Mouse (Mus musculus): ENCODE data around the gene Cyp2f2.

DNA sequence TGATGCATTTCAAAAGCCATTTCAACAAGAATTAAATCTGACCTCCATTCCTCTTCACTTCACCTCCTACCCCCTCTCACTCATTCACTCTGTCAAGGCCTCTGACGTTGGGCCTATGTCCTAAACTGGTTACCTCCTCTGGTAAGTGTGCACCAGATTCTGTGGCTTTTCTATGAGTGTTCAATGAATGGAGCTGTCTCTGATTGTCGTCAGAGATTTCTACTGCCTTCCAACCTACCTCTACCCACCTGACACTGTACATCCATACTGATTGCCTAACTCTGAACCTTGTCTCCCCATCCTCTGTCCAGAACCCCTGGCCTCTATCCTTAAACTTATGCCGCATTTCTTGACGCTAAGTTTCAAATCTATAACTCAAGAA lies 58.2 kb downstream of the Cyp2f2 start:
- TF ChIP-seq CTCF (IDR thresholded peaks at IDR 0.05; ENCODE audit: low read depth, low read length) (no peak), EP300 (IDR thresholded peaks at IDR 0.05; ENCODE audit: insufficient read depth, low read depth, low read length) (no peak), POLR2A (IDR thresholded peaks at IDR 0.05; ENCODE audit: insufficient read depth, low read length) (no peak)
